Mouse (Mus musculus) layer of hippocampus, adult 2 months (tissue): ENCODE measurements at regions not wholly inside any gene's neighbourhood (a gene's known extent, or its start where the extent isn't known, plus 50 kb on each side); places are given as distances from the start of the nearest gene placed in this dataset.

Experiments
- DNase-seq, 2 experiments: peaks; one replicate each; pipeline ENCODE4 v3.0.0; 2022; ENCODE audit warnings: low spot score in 2 of 2
- H3K27ac ChIP-seq: fragments of 200-600 bp; 2 replicates; pipeline ENCODE4 v1.8.1; 2022
- H3K4me3 ChIP-seq: fragments of 200-600 bp; 2 replicates; pipeline ENCODE4 v1.8.1; 2022; ENCODE audit warnings: mild to moderate bottlenecking
- CTCF ChIP-seq: fragments of 200-600 bp; conservative IDR thresholded peaks from 2 replicates; pipeline ENCODE4 v1.8.1; 2022; ENCODE audit warnings: antibody characterized with exemption, mild to moderate bottlenecking, moderate library complexity

DNA sequence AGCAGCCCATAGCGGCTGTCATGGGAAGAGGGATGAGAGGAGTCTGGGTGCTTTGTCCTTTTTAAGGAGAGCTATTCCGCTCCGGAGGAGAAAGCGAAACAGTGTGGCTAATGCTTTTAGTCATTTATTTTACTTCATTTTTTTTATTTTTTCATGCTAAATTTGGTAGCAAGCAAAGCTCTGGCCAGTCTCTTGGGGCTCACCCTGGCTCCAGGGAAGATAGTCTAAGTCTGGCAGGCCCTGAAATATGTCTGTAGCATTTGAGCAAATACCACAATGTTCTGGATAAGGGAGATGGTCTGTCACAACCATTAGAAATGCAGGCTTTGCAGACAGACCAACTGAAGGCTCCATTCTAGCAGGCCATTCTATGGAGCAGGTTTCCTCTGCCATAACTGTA is 102.9 kb upstream of the Adpgk start:
- H3K4me3 ChIP-seq: no peak overlapping the region
- no peak for TF ChIP-seq CTCF
- DNase-seq: no peak
- H3K27ac ChIP-seq: 0 out of 2 replicates have a peak overlapping the region, but pooled peaks have one; percentile 19

GRCm38 (mm10) chr9:59186326-59186725 is 105.0 kb upstream of the Adpgk start:
- TF ChIP-seq CTCF: no peak
- no peak overlapping the region for H3K4me3 ChIP-seq
- no peak overlapping the region for H3K27ac ChIP-seq
- no peak for DNase-seq

DNA sequence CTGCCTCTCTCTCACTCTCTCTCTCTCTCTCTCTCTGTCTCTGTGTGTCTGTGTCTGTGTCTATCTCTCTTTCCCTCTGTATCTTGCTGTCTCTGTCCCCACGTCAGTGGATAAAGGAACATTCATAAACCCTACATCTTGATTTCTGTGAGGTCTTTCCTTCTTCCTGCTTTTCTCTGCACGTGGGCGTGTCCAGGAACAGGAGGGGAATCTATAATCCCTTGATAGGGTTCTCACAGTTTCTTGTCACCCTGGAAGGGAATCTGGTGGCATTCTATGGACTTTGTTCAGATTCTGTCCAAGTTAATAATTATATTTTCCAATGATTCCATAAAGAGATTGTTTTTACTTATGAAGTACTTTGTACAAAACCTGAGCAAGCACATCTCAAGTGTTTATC is 107.3 kb upstream of the Adpgk start:
- H3K27ac ChIP-seq: no peak overlapping the region
- no peak for TF ChIP-seq CTCF

DNA sequence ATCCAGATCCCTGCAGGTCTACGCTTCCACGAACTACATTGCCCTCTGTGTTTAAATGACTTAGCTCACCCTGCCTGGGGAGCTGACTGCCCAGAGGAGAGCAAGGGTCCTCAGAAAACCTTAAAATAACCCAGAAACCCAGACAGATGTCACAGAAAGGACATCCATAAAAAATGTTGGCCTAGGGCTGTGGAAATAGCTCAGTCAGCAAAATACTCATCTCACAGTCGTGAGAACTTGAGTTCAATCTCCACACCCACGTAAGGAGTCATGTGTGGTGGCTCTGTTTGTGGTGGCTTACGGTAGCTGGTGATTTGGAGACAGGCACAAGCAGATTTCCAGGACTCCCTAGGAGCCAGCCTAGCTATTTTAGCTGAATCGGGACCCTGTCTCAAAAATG is 108.5 kb upstream of the Adpgk start:
- no peak for TF ChIP-seq CTCF
- Histone ChIP-seq H3K27ac (no peak overlapping the region), H3K4me3 (no peak overlapping the region)
- DNase-seq: no peak

More for the DNA sequence above, 107.3 kb upstream of the Adpgk start:
- DNase-seq: no peak
- no peak overlapping the region for H3K4me3 ChIP-seq

GRCm38 (mm10) chr9:59182490-59182889 is 108.9 kb upstream of the Adpgk start:
- Histone ChIP-seq H3K27ac (no peak overlapping the region), H3K4me3 (no peak overlapping the region)
- peak in 1 of 2 experiments; percentile 59 for DNase-seq
- TF ChIP-seq CTCF: no peak

GRCm38 (mm10) chr9:59171576-59171975 is 119.8 kb upstream of the Adpgk start:
- no peak for TF ChIP-seq CTCF
- Histone ChIP-seq H3K4me3 (no peak overlapping the region), H3K27ac (no peak overlapping the region)
- DNase-seq: no peak

GRCm38 (mm10) chr9:59163390-59163976 is 127.2 kb upstream of the Neo1 start:
- no peak overlapping the region for H3K27ac ChIP-seq
- TF ChIP-seq CTCF: no peak
- H3K4me3 ChIP-seq: no peak overlapping the region
- no peak for DNase-seq

GRCm38 (mm10) chr9:59162954-59163353 is 126.7 kb upstream of the Neo1 start:
- TF ChIP-seq CTCF: no peak
- no peak for DNase-seq
- no peak overlapping the region for H3K27ac ChIP-seq
- H3K4me3 ChIP-seq: no peak overlapping the region

DNA sequence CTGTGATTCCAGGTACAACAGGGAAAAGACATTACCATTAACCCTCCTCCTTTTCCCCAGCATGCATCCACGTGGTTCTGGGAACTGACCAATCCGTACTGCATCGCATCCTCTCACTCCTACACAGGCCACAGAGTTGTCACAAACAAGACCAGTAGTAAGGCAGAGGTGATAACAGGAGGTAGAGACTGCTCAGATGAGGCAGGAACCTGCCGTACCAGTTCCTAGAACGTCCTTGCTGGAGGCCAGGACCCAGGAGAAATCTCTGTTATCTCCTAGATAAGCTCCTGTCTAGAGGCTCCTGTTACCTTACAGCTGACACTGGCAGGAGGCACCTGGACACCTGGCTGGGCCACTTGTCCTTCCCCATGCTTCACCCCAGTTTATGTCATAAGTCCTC is 121.4 kb upstream of the Neo1 start:
- DNase-seq: no peak
- TF ChIP-seq CTCF: no peak
- no peak overlapping the region for H3K27ac ChIP-seq
- H3K4me3 ChIP-seq: no peak overlapping the region

DNA sequence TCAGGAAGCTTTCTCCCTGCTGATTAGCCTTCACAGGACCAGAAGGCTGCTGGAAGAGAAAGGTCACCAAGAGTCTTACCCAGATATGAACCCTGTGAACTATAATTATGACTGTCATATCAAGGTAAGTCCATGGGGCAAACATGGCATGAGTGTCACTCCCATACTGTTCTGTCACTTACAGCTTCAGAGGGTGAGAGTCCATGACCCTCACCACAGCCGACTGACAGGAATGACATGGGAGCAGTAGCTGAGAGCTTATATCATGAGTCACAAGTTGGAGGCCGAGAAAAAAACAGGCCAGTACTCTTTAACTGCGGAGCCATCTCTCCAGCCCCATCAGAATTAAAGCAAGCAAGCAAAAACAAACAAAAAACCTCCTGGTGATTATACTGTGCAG is 117.7 kb upstream of the Neo1 start:
- TF ChIP-seq CTCF: no peak
- Histone ChIP-seq H3K27ac (no peak overlapping the region), H3K4me3 (no peak overlapping the region)
- no peak for DNase-seq

DNA sequence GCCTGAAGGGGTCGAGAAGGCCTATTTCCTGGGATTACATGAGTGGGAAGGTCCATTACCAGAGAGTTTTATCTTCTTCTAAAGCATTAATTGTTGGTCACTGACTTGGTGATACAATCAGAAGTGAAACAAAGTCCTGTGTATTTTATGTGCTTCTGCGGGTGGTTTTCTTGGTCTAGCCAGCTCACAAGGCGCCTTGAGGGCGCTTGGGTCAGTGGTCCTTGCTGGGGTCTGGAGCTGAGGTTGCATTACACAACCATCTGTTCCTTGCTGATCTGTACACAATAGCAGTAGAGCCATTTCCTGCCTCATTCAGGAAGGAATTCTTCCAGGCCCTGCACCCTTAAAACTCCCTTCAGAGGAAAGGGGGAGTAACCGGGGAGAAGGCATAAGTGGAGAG is 116.9 kb upstream of the Neo1 start:
- no peak for DNase-seq
- no peak for TF ChIP-seq CTCF

GRCm38 (mm10) chr9:59144256-59144800 is 108.1 kb upstream of the Neo1 start:
- TF ChIP-seq CTCF: no peak
- DNase-seq: no peak
- H3K27ac ChIP-seq: no peak overlapping the region
- no peak overlapping the region for H3K4me3 ChIP-seq

More for the DNA sequence above, 116.9 kb upstream of the Neo1 start:
- Histone ChIP-seq H3K4me3 (no peak overlapping the region), H3K27ac (no peak overlapping the region)

GRCm38 (mm10) chr9:59143610-59144009 is 107.4 kb upstream of the Neo1 start:
- no peak overlapping the region for H3K27ac ChIP-seq
- no peak for TF ChIP-seq CTCF
- no peak for DNase-seq

GRCm38 (mm10) chr9:59134171-59135041 is 98.2 kb upstream of the Neo1 start:
- no peak for TF ChIP-seq CTCF
- H3K27ac ChIP-seq: peak overlapping the region; percentile 63
- peak in 1 of 2 experiments; percentile 8 for DNase-seq
- peak overlapping the region; percentile 37 for H3K4me3 ChIP-seq

More at GRCm38 (mm10) chr9:59143610-59144009, 107.4 kb upstream of the Neo1 start:
- H3K4me3 ChIP-seq: no peak overlapping the region
